Mouse (Mus musculus) neural tube, embryonic 14.5 days (tissue): ENCODE measurements at regions not wholly inside any gene's neighbourhood (a gene's known extent, or its start where the extent isn't known, plus 50 kb on each side); places are given as distances from the start of the nearest gene placed in this dataset.

ENCODE experiments used
- ATAC-seq: fragments of 200-750 bp; cut with Nextera tagmentation; 2 replicates; pipeline ENCODE4 v1.8.0; 2017; ENCODE audit warnings: low read depth, mild to moderate bottlenecking, moderate TSS enrichment, moderate library complexity
- H3K27ac ChIP-seq: fragments of 300-500 bp; sonication (generic); 2 replicates; pipeline ENCODE4 v1.5.1; 2014; ENCODE audit warnings: low read depth, mild to moderate bottlenecking, control low read depth, low read length, moderate library complexity, mixed read lengths
- H3K27me3 ChIP-seq: fragments of 300-500 bp; sonication (generic); 2 replicates; pipeline ENCODE4 v1.6.1; 2014; ENCODE audit warnings: low read length; ENCODE audit not compliant: control insufficient read depth, insufficient read depth
- H3K36me3 ChIP-seq: fragments of 300-500 bp; sonication (generic); 2 replicates; pipeline ENCODE4 v1.6.1; 2014; ENCODE audit warnings: low read length, mixed read lengths; ENCODE audit not compliant: control insufficient read depth, insufficient read depth
- H3K4me1 ChIP-seq: fragments of 300-500 bp; sonication (generic); 2 replicates; pipeline ENCODE4 v1.6.1; 2014; ENCODE audit warnings: low read length; ENCODE audit not compliant: control insufficient read depth, insufficient read depth
- H3K4me2 ChIP-seq: fragments of 300-500 bp; sonication (generic); 2 replicates; pipeline ENCODE4 v1.6.1; 2014; ENCODE audit warnings: mild to moderate bottlenecking, low read depth, low read length, control low read depth
- H3K4me3 ChIP-seq: fragments of 300-500 bp; sonication (generic); 2 replicates; pipeline ENCODE4 v1.5.1; 2014; ENCODE audit warnings: low read depth, low read length, control low read depth, mixed read lengths
- H3K9ac ChIP-seq: fragments of 300-500 bp; sonication (generic); replicated peaks from 2 replicates; pipeline ENCODE4 v1.6.1; 2014; ENCODE audit warnings: low read depth, mild to moderate bottlenecking, control low read depth, low read length, mixed read lengths
- H3K9me3 ChIP-seq: fragments of 300-500 bp; sonication (generic); 2 replicates; pipeline ENCODE4 v1.6.1; 2016; ENCODE audit warnings: low read length; ENCODE audit not compliant: control insufficient read depth
- WGBS: fragments of 180-500 bp; shearing (Covaris S2); extraction: QIAGEN DNeasy Blood & Tissue Kit; methylation state at CpG from one replicate; pipeline ENCODE4 v1.1.7; 2014; 5-methylcytosine and 5-hydroxymethylcytosine counted together

- H3K4me1 ChIP-seq = no peaks in the 10 kb centered on the region
- no peak overlapping the region for H3K4me3 ChIP-seq
- WGBS = 79% methylated on average over 5 of the region's 5 CpGs
- no peaks in the 10 kb centered on the region for H3K9me3 ChIP-seq
- no peaks in the 10 kb centered on the region for H3K27me3 ChIP-seq
- no peak overlapping the region for H3K9ac ChIP-seq
- no peak overlapping the region for H3K27ac ChIP-seq
- H3K36me3 ChIP-seq = no peaks in the 10 kb centered on the region
- no peak for ATAC-seq
- H3K4me2 ChIP-seq = no peak overlapping the region
Measured at GRCm38 (mm10) chr9:51572040-51572439, 193.1 kb upstream of the Arhgap20 start.

GRCm38 (mm10) chr9:51581601-51582000, 183.5 kb upstream of the Arhgap20 start:
- no peak overlapping the region for H3K27ac ChIP-seq
- ATAC-seq = no peak
- no peaks in the 10 kb centered on the region for H3K9me3 ChIP-seq
- 91% methylated on average over 3 of the region's 3 CpGs for WGBS
- no peaks in the 10 kb centered on the region for H3K36me3 ChIP-seq
- H3K9ac ChIP-seq = no peak overlapping the region
- no peak overlapping the region for H3K4me2 ChIP-seq
- no peaks in the 10 kb centered on the region for H3K4me1 ChIP-seq
- H3K27me3 ChIP-seq = no peaks in the 10 kb centered on the region
- H3K4me3 ChIP-seq = no peak overlapping the region

DNA sequence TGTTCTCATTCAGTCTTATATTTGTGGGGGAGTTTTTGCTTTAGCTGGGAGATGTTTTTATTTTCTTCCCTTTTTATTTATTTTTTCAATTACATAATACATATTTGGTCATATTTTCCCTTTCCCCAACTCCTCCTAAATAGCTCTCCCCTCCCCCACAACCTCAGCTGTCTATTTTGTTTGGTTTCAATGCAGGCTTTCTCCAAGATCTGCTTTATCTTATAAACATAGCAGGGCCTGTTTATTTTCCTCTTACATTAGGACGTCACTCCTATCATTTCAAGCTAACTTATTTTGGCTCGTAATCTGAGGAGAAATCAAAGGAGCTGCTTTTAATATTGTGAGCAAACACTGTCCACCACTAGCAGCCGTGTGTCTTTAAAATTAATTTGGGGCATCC, 171.4 kb upstream of the Arhgap20 start:
- H3K4me3 ChIP-seq = no peak overlapping the region
- H3K4me2 ChIP-seq = no peak overlapping the region
- H3K4me1 ChIP-seq = no peaks in the 10 kb centered on the region
- H3K27me3 ChIP-seq = no peaks in the 10 kb centered on the region
- no peaks in the 10 kb centered on the region for H3K36me3 ChIP-seq
- H3K9me3 ChIP-seq = no peaks in the 10 kb centered on the region
- H3K9ac ChIP-seq = no peak overlapping the region
- no peak for ATAC-seq
- WGBS = 80% methylated on average over 3 of the region's 3 CpGs
- H3K27ac ChIP-seq = no peak overlapping the region

GRCm38 (mm10) chr9:51598706-51599105, 166.4 kb upstream of the Arhgap20 start:
- no peak overlapping the region for H3K4me3 ChIP-seq
- ATAC-seq = no peak
- no peak overlapping the region for H3K27ac ChIP-seq
- no peaks in the 10 kb centered on the region for H3K27me3 ChIP-seq
- H3K36me3 ChIP-seq = no peaks in the 10 kb centered on the region
- 73% methylated on average over 2 of the region's 2 CpGs for whole genome bisulfite sequencing
- no peak overlapping the region for H3K4me2 ChIP-seq
- H3K9me3 ChIP-seq = no peaks in the 10 kb centered on the region
- H3K9ac ChIP-seq = no peak overlapping the region
- no peaks in the 10 kb centered on the region for H3K4me1 ChIP-seq

DNA sequence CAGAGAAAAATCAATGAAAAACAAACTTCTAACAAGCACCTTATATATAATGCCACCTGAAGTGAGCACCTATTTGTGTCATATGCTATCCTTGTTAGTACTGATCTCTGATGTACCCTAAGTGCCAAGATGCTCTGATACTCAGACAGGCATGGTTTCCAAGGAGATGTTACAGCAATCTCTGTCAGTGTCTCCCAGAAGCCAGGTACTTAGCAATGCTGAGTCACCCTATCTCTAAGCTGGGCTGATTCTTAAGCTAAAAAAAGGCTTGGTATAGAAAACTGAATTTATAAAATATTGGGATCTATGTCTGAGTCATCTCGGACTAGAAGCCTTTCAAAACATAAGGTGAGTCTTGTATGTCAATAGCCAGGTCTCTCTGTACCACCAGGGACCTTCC, 157.0 kb upstream of the Arhgap20 start:
- no peaks in the 10 kb centered on the region for H3K27me3 ChIP-seq
- no peaks in the 10 kb centered on the region for H3K4me1 ChIP-seq
- no peak overlapping the region for H3K9ac ChIP-seq
- no peak overlapping the region for H3K4me3 ChIP-seq
- no peaks in the 10 kb centered on the region for H3K9me3 ChIP-seq
- WGBS = 90% methylated on average over 1 of the region's 1 CpGs
- no peak for ATAC-seq
- no peaks in the 10 kb centered on the region for H3K36me3 ChIP-seq
- H3K27ac ChIP-seq = no peak overlapping the region
- H3K4me2 ChIP-seq = no peak overlapping the region

DNA sequence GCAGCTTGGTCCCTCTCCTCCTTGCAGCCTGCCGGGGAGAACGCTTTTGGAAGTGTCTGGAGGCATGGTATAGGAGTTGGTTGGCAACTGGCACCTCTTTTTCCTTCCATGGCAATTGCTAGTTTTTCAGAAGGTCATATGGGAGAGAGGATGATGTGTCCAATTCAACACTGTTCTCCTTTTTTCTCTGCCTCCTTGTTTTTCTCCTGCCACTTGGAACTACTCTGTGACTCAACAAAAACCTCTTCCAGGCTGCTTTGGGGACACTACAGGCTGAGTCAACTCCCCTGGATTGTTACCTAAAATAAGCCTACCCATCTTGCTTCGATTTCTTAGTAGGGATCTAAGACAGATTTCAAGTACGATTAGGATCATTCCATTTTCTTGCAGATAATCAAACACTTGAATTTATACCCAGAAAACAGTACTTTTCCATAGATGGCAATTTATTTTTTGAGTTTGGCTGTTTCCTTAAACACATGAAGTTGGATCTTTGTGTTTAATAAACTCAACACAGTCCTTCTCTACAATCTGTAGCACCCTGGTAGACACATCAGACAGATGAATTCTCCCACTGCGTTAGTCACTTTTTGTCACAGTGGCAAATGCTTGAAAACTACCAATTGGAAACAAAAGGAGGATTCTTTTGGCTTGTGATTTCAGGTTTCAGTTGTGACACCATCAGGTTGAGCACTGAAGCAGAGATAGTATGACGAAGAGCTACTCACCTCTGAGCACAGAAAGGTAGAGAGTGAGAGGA, 156.3 kb upstream of the Arhgap20 start:
- H3K4me1 ChIP-seq = no peaks in the 10 kb centered on the region
- H3K9ac ChIP-seq = no peak overlapping the region
- H3K27me3 ChIP-seq = no peaks in the 10 kb centered on the region
- no peak for ATAC-seq
- H3K9me3 ChIP-seq = no peaks in the 10 kb centered on the region
- no peak overlapping the region for H3K27ac ChIP-seq
- no peak overlapping the region for H3K4me3 ChIP-seq
- H3K36me3 ChIP-seq = no peaks in the 10 kb centered on the region
- H3K4me2 ChIP-seq = no peak overlapping the region
- 89% methylated on average over 6 of the region's 6 CpGs for WGBS

- Histone ChIP-seq H3K9ac (no peak overlapping the region), H3K9me3 (no peaks in the 10 kb centered on the region), H3K4me2 (no peak overlapping the region), H3K27me3 (no peaks in the 10 kb centered on the region), H3K4me1 (no peaks in the 10 kb centered on the region), H3K4me3 (no peak overlapping the region), H3K27ac (no peak overlapping the region), H3K36me3 (no peaks in the 10 kb centered on the region)
- 76% methylated on average over 4 of the region's 4 CpGs for WGBS
- ATAC-seq = no peak
Measured at GRCm38 (mm10) chr9:51626156-51626555, 139.0 kb upstream of the Arhgap20 start.

GRCm38 (mm10) chr9:51636097-51636496, 129.0 kb upstream of the Arhgap20 start:
- 82% methylated on average over 2 of the region's 2 CpGs for WGBS

GRCm38 (mm10) chr9:51636559-51637127, 128.5 kb upstream of the Arhgap20 start:
- Histone ChIP-seq H3K9me3 (no peaks in the 10 kb centered on the region), H3K4me3 (no peak overlapping the region), H3K4me1 (peaks cover 5% of the 10 kb centered on the region; the same call in 1 of the 2 replicates), H3K36me3 (no peaks in the 10 kb centered on the region), H3K4me2 (no peak overlapping the region), H3K27me3 (no peaks in the 10 kb centered on the region), H3K27ac (peak overlapping the region; percentile 72), H3K9ac (no peak overlapping the region)
- peak; percentile 69 for ATAC-seq
- 59% methylated on average over 1 of the region's 1 CpGs for WGBS

More at GRCm38 (mm10) chr9:51636097-51636496, 129.0 kb upstream of the Arhgap20 start:
- Histone ChIP-seq H3K9ac (no peak overlapping the region), H3K4me1 (peaks cover 5% of the 10 kb centered on the region; the same call in 1 of the 2 replicates), H3K9me3 (no peaks in the 10 kb centered on the region), H3K4me3 (no peak overlapping the region), H3K4me2 (no peak overlapping the region), H3K27ac (peak overlapping the region; percentile 72), H3K36me3 (no peaks in the 10 kb centered on the region), H3K27me3 (no peaks in the 10 kb centered on the region)
- peak; percentile 31; the same call in 1 of the 2 replicates for ATAC-seq
